Mouse (Mus musculus) neural tube, embryonic 11.5 days (tissue): ENCODE data around the gene Coq8b. TPM values are rescaled to one million over a fixed set of nuclear protein-coding genes. Genes with fewer than 3 reads are reported as not detected.

Experiments used
- ATAC-seq: fragments of 200-750 bp; cut with Nextera tagmentation; 2 replicates; pipeline ENCODE4 v1.8.0; 2017; ENCODE audit warnings: moderate number of reproducible peaks, mild to moderate bottlenecking, moderate TSS enrichment, moderate library complexity; ENCODE audit not compliant: insufficient read depth, low FRiP score, low TSS enrichment
- DNase-seq: peaks from one replicate; pipeline ENCODE4 v3.0.0-alpha.2; 2015; ENCODE audit warnings: low spot score
- H3K27ac ChIP-seq: fragments of 300-500 bp; sonication (generic); 2 replicates; pipeline ENCODE4 v1.5.1; 2014; ENCODE audit warnings: low read depth, mild to moderate bottlenecking, low read length
- H3K27me3 ChIP-seq: fragments of 300-500 bp; sonication (generic); 2 replicates; pipeline ENCODE4 v1.6.1; 2014; ENCODE audit warnings: mild to moderate bottlenecking, low read length, mixed read lengths; ENCODE audit not compliant: control insufficient read depth, insufficient read depth
- H3K36me3 ChIP-seq: fragments of 300-500 bp; sonication (generic); 2 replicates; pipeline ENCODE4 v1.6.1; 2014; ENCODE audit warnings: mild to moderate bottlenecking, low read length, moderate library complexity, mixed read lengths; ENCODE audit not compliant: control insufficient read depth, insufficient read depth
- H3K4me1 ChIP-seq: fragments of 300-500 bp; sonication (generic); 2 replicates; pipeline ENCODE4 v1.6.1; 2014; ENCODE audit warnings: low read length, mixed read lengths; ENCODE audit not compliant: control insufficient read depth, insufficient read depth
- H3K4me2 ChIP-seq: fragments of 300-500 bp; sonication (generic); 2 replicates; pipeline ENCODE4 v1.6.1; 2014; ENCODE audit warnings: low read depth, mild to moderate bottlenecking, moderate library complexity
- H3K4me3 ChIP-seq: fragments of 300-500 bp; sonication (generic); 2 replicates; pipeline ENCODE4 v1.5.1; 2014; ENCODE audit warnings: low read depth, low read length
- H3K9ac ChIP-seq: fragments of 300-500 bp; sonication (generic); 2 replicates; pipeline ENCODE4 v1.6.1; 2014; ENCODE audit warnings: mild to moderate bottlenecking, low read length
- H3K9me3 ChIP-seq: fragments of 300-500 bp; sonication (generic); 2 replicates; pipeline ENCODE4 v1.6.1; 2016; ENCODE audit warnings: low read length; ENCODE audit not compliant: control insufficient read depth
- WGBS: fragments of 180-500 bp; shearing (Covaris S2); extraction: QIAGEN DNeasy Blood & Tissue Kit; methylation state at CpG from one replicate; pipeline ENCODE4 v1.1.7; 2014; 5-methylcytosine and 5-hydroxymethylcytosine counted together
- polyA plus RNA-seq: library from polyadenylated mRNA; unstranded; fragments of >200 nt; fragmentation: Nextera tagmentation; extraction: Ambion mirVana; gene quantifications from 2 replicates; pipeline ENCODE4 v1.2.1, GENCODE M21; 2014

Gene Coq8b
- polyA plus RNA-seq, 1 experiment from 2014 or later = 17.1 TPM

GRCm38 (mm10) chr7:27224877-27225575 is 7.8 kb upstream of the Coq8b start:
- 84% methylated on average over 11 of the region's 11 CpGs for WGBS
- no peaks in the 10 kb centered on the region for H3K27me3 ChIP-seq
- H3K36me3 ChIP-seq = no peaks in the 10 kb centered on the region
- no peak overlapping the region for H3K27ac ChIP-seq
- H3K4me1 ChIP-seq = peaks cover 21% of the 10 kb centered on the region
- no peak for DNase-seq
- H3K4me2 ChIP-seq = peak overlapping the region; percentile 22
- no peak overlapping the region for H3K4me3 ChIP-seq
- no peaks in the 10 kb centered on the region for H3K9me3 ChIP-seq
- no peak for ATAC-seq
- H3K9ac ChIP-seq = peak overlapping the region; percentile 29; the same call in 1 of the 2 replicates

- H3K36me3 ChIP-seq = no peaks in the 10 kb centered on the region
- H3K27me3 ChIP-seq = no peaks in the 10 kb centered on the region
- H3K27ac ChIP-seq = no peak overlapping the region
- no peaks in the 10 kb centered on the region for H3K9me3 ChIP-seq
- H3K9ac ChIP-seq = peak overlapping the region; percentile 74
- peak overlapping the region; percentile 72 for H3K4me2 ChIP-seq
- WGBS = 29% methylated on average over 9 of the region's 9 CpGs
- H3K4me3 ChIP-seq = peak overlapping the region; percentile 89
- H3K4me1 ChIP-seq = peaks cover 21% of the 10 kb centered on the region
- DNase-seq = no peak
- ATAC-seq = no peak
Measured at GRCm38 (mm10) chr7:27227276-27227675, 5.5 kb upstream of the Coq8b start.

- H3K4me2 ChIP-seq = peak overlapping the region; percentile 72
- 9% methylated on average over 10 of the region's 10 CpGs for WGBS
- H3K36me3 ChIP-seq = no peaks in the 10 kb centered on the region
- H3K4me3 ChIP-seq = peak overlapping the region; percentile 89
- peak overlapping the region; percentile 74 for H3K9ac ChIP-seq
- DNase-seq (no peak), ATAC-seq (peak; percentile 17; the same call in 1 of the 2 replicates)
- no peaks in the 10 kb centered on the region for H3K27me3 ChIP-seq
- no peak overlapping the region for H3K27ac ChIP-seq
- no peaks in the 10 kb centered on the region for H3K9me3 ChIP-seq
- peaks cover 21% of the 10 kb centered on the region for H3K4me1 ChIP-seq
Measured at GRCm38 (mm10) chr7:27227676-27228075, 5.1 kb upstream of the Coq8b start.

DNA sequence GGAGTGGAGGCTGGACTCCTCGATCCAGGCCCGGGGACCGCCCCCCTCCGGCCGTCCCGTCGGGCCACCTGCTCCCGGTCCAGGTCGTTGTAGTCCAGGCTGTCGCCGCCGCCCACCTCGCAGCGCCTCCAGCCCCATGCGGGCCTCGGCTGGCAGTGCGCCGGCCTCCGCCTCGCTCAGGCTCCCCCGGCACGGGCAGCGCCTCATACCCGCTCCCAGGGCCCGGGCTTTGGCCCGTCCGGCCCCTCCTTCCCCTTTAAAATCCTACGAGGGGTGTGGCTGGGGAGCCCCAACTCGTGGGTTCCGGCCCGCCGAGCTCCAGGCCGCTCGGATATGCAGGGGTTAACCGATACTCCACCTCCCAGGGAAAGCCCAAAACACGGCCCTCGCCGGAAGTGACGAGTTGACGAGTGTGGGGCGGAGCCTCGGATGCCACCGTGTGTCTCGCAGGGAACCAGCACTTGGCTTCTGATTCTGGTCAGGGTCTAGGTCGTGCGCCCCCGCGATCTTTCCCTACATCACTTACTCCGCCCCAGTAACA is 4.5 kb upstream of the Coq8b start, which contains the start of gene Itpkc:
Gene Itpkc (minus strand): TSS at position 381 of the 541 bp plus-strand sequence.
- H3K4me1 ChIP-seq = peaks cover 21% of the 10 kb centered on the region
- ATAC-seq = peak; percentile 70
- H3K27me3 ChIP-seq = no peaks in the 10 kb centered on the region
- no peaks in the 10 kb centered on the region for H3K36me3 ChIP-seq
- H3K27ac ChIP-seq = peak within 1 kb of the TSS; percentile 60
- DNase-seq = peak; percentile 96
- under 1% methylated on average over 49 of the region's 49 CpGs for WGBS
- H3K9ac ChIP-seq = peak within 1 kb of the TSS; percentile 74
- peak within 1 kb of the TSS; percentile 89 for H3K4me3 ChIP-seq
- peak within 1 kb of the TSS; percentile 72 for H3K4me2 ChIP-seq
- H3K9me3 ChIP-seq = no peaks in the 10 kb centered on the region

DNA sequence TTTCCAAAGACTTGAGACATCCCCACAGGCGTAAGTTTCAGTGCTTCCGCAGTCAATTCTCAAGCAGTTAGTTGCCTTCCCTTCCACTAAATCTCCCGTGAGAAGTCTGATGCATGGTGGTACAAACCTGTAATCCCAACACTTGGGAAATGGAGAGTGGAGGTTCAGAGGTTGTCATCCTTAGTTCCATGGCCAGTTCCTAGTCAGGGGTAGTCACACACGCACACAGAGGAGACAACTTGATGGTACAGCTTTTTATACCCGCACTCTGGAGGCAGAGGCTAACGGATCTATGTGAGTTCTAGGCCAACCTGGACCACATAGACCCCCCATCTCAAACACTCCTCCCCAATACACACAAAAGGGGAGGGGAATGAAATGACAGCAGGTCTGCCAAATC is 4.0 kb upstream of the Coq8b start:
- Histone ChIP-seq H3K27ac (peak overlapping the region; percentile 36; the same call in 1 of the 2 replicates), H3K4me2 (peak overlapping the region; percentile 72), H3K4me3 (peak overlapping the region; percentile 89), H3K9ac (peak overlapping the region; percentile 74), H3K9me3 (no peaks in the 10 kb centered on the region), H3K36me3 (no peaks in the 10 kb centered on the region), H3K4me1 (peaks cover 25% of the 10 kb centered on the region), H3K27me3 (no peaks in the 10 kb centered on the region)
- WGBS = 17% methylated on average over 6 of the region's 6 CpGs
- DNase-seq (no peak), ATAC-seq (no peak)

DNA sequence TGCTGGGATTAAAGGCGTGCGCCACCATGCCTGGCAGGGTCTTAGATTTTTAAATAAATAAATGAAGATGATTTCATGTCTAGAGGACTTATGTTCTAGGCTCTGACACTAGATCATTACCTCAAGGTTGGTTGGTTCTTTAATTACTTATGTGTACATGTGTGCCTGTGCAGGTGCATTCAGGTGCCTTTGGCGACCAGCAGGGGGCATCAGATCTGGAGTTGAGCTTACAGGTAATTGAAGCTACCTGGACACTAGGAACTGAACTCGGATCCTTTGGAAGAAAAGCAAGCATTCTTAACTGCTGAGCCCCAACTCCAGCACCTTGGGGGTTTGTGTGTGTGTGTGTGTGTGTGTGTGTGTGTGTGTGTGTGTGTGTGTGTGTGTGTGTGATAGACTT is 2.0 kb upstream of the Coq8b start:
- ATAC-seq (no peak), DNase-seq (no peak)
- Histone ChIP-seq H3K36me3 (no peaks in the 10 kb centered on the region), H3K27me3 (no peaks in the 10 kb centered on the region), H3K9ac (no peak overlapping the region), H3K4me3 (no peak overlapping the region), H3K4me2 (no peak overlapping the region), H3K27ac (no peak overlapping the region), H3K9me3 (no peaks in the 10 kb centered on the region), H3K4me1 (peaks cover 15% of the 10 kb centered on the region)
- 78% methylated on average over 4 of the region's 4 CpGs for WGBS

GRCm38 (mm10) chr7:27231693-27232331 is 1.0 kb upstream of the Coq8b start:
- no peak overlapping the region for H3K4me2 ChIP-seq
- no peaks in the 10 kb centered on the region for H3K27me3 ChIP-seq
- no peak for DNase-seq
- no peak overlapping the region for H3K4me3 ChIP-seq
- 0 out of 2 replicates have a peak overlapping the region, but pooled peaks have one; percentile 42 for H3K27ac ChIP-seq
- no peak overlapping the region for H3K9ac ChIP-seq
- H3K36me3 ChIP-seq = no peaks in the 10 kb centered on the region
- no peaks in the 10 kb centered on the region for H3K9me3 ChIP-seq
- 76% methylated on average over 7 of the region's 7 CpGs for WGBS
- no peak for ATAC-seq
- peaks cover 10% of the 10 kb centered on the region for H3K4me1 ChIP-seq

DNA sequence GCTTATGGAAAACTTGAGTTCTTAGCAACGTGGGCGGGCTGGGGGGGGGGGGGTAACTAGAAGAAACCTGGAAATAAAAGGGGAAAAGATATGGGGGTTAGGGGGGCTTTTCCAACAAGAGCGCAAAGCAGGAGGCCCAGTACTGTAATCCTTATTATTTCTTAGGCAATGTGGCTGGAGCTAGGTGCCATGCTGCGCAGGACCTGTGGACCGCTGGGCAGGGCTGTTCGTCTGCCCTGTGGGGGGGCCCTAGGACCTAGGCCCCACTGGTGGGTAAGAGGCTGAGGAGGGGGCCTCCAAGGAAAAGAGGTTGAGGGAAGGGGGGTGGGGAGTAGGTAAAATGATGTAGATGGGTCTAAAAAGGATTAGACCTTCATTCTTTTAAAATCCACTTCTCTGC is 477 bp downstream of the Coq8b start:
- ATAC-seq = peak; percentile 45
- Histone ChIP-seq H3K27me3 (no peaks in the 10 kb centered on the region), H3K4me2 (peak overlapping the region; percentile 42), H3K27ac (peak overlapping the region; percentile 3), H3K4me1 (peaks cover 4% of the 10 kb centered on the region; the same call in 1 of the 2 replicates), H3K9me3 (no peaks in the 10 kb centered on the region), H3K4me3 (peak overlapping the region; percentile 43), H3K36me3 (no peaks in the 10 kb centered on the region), H3K9ac (peak overlapping the region; percentile 52)
- WGBS = 5% methylated on average over 5 of the region's 6 CpGs
- no peak for DNase-seq
